Mouse (Mus musculus) frontal cortex, postnatal 25 days (tissue): Measurements from ENCODE around the gene H2-DMb2.

Experiments used
- DNase-seq, 2 experiments: peaks; one replicate each; pipeline ENCODE4 v3.0.0; 2022; ENCODE audit warnings: low spot score in 2 of 2

H2-DMb2 gene

DNA sequence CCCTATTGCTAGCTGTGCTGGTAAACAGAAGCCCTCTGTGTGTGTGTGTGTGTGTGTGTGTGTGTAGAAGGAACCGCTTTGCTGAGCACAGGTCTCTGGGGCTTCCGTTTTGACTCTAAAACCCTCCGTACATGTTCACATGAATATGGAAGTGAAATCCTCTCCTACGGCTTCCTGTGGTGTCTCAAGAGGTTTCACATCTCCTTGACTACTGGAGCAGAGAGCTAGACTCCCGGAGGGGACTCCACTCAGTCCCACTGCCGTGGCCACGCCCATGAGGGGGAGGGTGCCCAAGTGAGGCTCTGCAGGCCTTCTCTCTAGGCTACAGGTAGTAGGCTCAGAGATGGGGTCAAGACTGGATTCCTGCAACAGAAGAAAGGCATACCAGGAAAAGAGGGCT lies at the start of gene H2-DMb2:
Gene H2-DMb2 (plus strand): TSS at position 275 of the 400 bp plus-strand sequence.
- no peak for DNase-seq

DNA sequence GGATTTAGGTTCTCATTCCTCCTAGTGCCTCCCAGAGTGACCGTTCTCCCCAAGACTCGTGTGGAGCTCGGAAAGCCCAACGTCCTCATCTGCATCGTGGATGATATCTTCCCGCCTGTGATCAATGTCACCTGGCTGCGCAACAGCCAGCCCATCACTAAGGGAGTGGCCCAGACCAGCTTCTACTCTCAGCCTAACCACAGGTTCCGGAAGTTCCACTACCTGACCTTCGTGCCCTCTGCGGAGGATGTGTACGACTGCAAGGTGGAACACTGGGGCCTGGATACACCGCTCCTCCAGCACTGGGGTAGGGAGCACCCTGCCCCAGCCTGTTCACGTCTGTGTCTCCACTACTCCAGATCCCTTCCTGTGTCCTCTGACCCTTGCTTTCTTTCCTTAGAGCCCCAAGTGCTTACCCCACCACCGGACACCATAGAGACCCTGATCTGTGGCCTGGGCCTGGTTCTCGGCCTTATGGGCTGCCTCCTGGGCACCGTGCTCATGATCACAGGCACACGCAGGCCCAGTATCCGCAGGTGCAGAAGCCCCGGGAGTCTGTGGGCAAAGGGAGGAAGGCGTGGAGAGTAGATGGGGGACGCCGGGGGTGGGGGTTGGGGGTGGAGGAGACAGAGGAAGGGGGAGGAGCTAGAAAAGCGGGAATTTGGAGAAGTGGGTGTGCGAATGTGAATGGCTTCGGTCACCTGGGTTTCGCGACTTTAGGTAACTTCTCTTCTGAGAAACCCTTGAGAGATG lies 48.6 kb upstream of the H2-DMb2 start:
- no peak for DNase-seq

DNA sequence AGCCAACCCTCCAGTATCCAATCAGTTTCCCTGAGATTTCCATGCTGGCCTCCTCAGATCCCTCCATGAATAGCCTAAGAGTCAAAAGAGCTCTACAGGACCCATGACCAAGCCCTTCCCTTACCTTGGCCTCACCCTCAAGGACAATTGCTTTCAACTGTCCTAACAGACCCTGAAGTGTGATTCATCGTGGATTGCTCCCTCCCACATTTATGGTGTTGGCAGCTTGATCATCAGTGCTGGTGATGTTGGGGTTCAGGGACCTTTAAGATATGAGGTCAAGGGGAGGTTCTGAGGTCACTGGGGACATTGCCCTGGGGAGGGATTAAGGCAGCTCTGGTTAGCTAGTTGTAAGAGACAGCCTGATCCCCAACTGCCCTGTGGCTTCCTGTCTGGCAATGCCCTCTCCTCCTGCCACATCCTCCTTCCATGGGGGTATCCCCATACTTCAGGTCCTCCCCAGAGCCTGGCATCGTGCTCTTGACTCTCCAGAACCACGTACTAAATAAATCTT lies 46.6 kb upstream of the H2-DMb2 start:
- DNase-seq = no peak

GRCm38 (mm10) chr17:34097272-34097671 lies 45.8 kb upstream of the H2-DMb2 start:
- no peak for DNase-seq

- DNase-seq = no peak
These were observed 44.2 kb upstream of the H2-DMb2 start for GRCm38 (mm10) chr17:34098709-34099479.

- DNase-seq = no peak
These were observed 43.6 kb upstream of the H2-DMb2 start for GRCm38 (mm10) chr17:34099531-34099930.

- DNase-seq = no peak
These were observed 41.9 kb upstream of the H2-DMb2 start for GRCm38 (mm10) chr17:34101185-34101584.

DNA sequence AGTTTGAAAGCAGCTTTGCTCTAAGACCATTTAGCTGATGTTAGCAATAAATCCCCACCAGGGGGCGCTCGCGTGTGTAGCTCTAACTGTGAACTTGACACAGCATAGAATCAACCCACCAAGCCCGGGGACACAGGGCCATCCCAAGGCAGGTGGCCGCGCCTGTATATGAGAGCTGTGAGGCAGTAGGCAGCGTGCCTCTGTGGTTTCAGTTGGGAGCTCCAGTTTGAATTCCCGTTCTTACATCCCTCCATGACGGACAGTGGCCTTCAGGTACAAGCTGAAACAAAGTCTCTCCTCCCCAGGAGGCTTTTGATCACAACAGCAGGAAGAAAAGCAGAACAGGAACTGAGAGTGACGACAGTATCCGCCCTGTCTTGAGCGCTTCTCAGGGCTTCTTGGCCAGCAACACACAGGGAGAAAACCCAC lies 41.5 kb upstream of the H2-DMb2 start:
- DNase-seq = peak; percentile 91 to 96

GRCm38 (mm10) chr17:34102831-34103230 lies 40.3 kb upstream of the H2-DMb2 start:
- DNase-seq = no peak

- no peak for DNase-seq
These were observed 38.3 kb upstream of the H2-DMb2 start for GRCm38 (mm10) chr17:34104804-34105203.

GRCm38 (mm10) chr17:34106555-34106954 lies 36.6 kb upstream of the H2-DMb2 start:
- DNase-seq = no peak

DNA sequence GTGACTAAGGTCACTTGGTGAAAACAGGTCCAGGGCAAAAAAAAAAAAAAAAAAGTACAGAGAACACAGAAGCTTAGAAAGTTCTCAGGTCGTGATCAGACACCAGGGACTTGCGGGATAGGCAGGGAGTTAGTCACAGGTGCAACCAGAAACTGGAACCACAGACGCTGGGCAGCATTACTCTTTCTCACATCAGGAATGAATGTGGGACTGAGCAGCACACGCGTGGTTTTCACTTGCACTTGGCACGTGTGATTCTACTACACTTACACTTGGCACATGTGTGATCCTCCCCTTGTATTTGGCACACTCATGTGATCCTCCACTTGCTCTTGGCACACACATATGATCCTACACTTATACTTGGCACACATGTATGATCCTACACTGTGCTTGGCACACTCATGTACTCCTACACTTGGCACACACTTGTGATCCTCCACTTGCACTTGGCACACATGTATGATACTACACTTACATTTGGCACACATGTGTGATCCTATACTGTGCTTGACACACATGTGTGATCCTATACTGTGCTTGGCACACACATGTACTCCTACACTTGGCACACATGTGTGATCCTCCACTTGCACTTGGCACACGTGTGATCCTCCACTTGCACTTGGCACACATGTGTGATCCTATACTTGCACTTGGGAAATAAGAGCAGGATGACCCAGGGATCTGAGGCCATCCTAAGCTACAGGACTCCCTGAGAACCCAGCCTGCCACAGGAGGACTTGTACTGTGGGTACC lies 35.8 kb upstream of the H2-DMb2 start:
- DNase-seq = no peak

- no peak for DNase-seq
These were observed 34.6 kb upstream of the H2-DMb2 start for GRCm38 (mm10) chr17:34108460-34108859.

GRCm38 (mm10) chr17:34109038-34109805 lies 33.9 kb upstream of the H2-DMb2 start:
- no peak for DNase-seq

DNA sequence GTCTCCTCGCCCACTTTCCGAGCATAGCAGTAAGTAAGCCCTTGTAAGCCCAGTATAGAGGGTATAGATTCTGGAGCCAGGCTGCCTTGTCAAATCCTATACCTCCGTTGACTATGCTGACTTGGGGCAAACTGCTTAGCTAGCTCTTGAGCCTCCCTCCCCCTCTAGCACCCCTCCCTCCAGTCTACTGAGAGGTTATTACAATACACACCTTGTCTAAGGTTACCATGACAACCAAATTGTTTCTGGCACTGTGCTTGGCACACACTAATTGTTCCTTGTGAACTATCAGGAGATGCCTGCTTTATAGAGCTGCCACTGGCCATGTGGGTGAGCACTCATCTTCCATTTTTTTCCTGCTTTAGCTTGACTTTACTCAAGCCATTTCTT lies 33.3 kb upstream of the H2-DMb2 start:
- DNase-seq = no peak

DNA sequence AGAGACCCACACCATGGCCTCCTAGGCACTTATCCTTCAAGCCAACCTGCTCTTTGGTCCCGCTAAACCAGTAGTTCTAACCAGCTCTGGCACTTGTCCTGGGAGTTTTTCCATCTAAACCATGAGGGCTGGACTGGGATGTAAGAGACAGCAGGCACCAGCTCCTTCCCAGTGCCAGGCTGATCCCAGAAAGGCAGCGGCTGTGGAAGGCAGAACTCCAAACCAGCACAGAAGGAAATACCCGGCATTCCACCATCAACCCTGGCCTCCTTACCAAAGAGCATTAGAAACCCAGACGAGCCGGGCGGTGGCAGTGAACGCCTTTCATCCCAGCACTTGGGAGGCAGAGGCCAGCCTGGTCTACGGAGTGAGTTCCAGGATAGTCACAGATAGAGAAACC lies 32.8 kb upstream of the H2-DMb2 start:
- DNase-seq = no peak

- no peak for DNase-seq
These were observed 29.0 kb upstream of the H2-DMb2 start for GRCm38 (mm10) chr17:34114114-34114513.

GRCm38 (mm10) chr17:34116736-34117370 lies 26.3 kb upstream of the H2-DMb2 start:
- DNase-seq = no peak

- DNase-seq = no peak
These were observed 25.5 kb upstream of the H2-DMb2 start for GRCm38 (mm10) chr17:34117421-34118112.
